Mouse (Mus musculus): ENCODE results near the gene Zik1. TPM values are rescaled to one million over a fixed set of nuclear protein-coding genes. Genes with fewer than 3 reads are reported as not detected.

Gene Zik1
- total RNA-seq (2014; rRNA removed) (0.46 and 0.47 TPM in 2 replicates), polyA plus RNA-seq (2012; rRNA removed) (0.09 and 0.20 TPM in 2 replicates)

GRCm38 (mm10) chr7:10494786-10495521 lies at the start of gene Zik1:
Zik1 (minus strand) TSS chr7:10495394.
- peak; percentile 67 for DNase-seq (ENCODE audit: extremely low read depth, low read depth, low spot score)
- Histone ChIP-seq H3K27ac (replicated peaks; ENCODE audit: insufficient read depth, low read depth, low read length) (no peak within 1 kb of the TSS), H3K9ac (ENCODE audit: low read depth, low read length) (peak within 1 kb of the TSS; percentile 32), H3K27me3 (ENCODE audit: control insufficient read depth, insufficient read depth, low read length) (no peaks in the 10 kb centered on the region), H3K4me3 (ENCODE audit: insufficient read depth, low read depth, low read length) (peak within 1 kb of the TSS; percentile 61), H3K4me1 (ENCODE audit: control insufficient read depth, insufficient read depth, low read length) (no peaks in the 10 kb centered on the region), H3K79me2 (ENCODE audit: control insufficient read depth, insufficient read depth, low read length) (no peaks in the 10 kb centered on the region), H3K36me3 (ENCODE audit: control insufficient read depth, insufficient read depth, low read length) (peaks cover 8% of the 10 kb centered on the region; the same call in 1 of the 2 replicates)
- TF ChIP-seq CTCF (IDR thresholded peaks at IDR 0.05; ENCODE audit: low read depth, low read length) (no peak), POLR2A (IDR thresholded peaks at IDR 0.05; ENCODE audit: extremely low read depth, insufficient read depth, low read length) (no peak)
- 2% methylated on average over 33 of the region's 33 CpGs for whole genome bisulfite sequencing

DNA sequence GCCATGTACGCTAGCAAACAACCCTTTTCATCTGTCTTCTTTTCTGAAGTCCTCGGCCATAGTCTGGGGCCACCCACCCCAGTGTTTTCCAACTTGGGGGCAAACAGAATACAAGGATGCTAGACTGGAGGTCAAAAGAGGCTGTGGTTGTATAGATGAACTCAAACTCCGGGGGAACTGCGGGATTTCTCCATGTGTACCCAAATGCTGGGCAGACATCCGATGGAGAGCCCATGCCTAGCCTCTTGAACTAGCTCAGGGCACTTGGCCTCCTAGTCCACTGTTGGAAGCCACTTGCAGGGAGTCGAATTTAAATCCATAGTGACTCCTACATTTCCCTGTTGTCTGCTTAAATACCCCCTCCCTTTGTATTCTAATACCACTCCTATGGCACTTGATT lies 384 bp upstream of the Zik1 start:
- 31% methylated on average over 6 of the region's 6 CpGs for WGBS
- Histone ChIP-seq H3K9ac (ENCODE audit: low read depth, low read length) (no peak overlapping the region), H3K4me1 (ENCODE audit: control insufficient read depth, insufficient read depth, low read length) (no peaks in the 10 kb centered on the region), H3K79me2 (ENCODE audit: control insufficient read depth, insufficient read depth, low read length) (no peaks in the 10 kb centered on the region), H3K27me3 (ENCODE audit: control insufficient read depth, insufficient read depth, low read length) (no peaks in the 10 kb centered on the region), H3K36me3 (ENCODE audit: control insufficient read depth, insufficient read depth, low read length) (peaks cover 4% of the 10 kb centered on the region; the same call in 1 of the 2 replicates), H3K27ac (replicated peaks; ENCODE audit: insufficient read depth, low read depth, low read length) (no peak overlapping the region), H3K4me3 (ENCODE audit: insufficient read depth, low read depth, low read length) (no peak overlapping the region)
- DNase-seq (ENCODE audit: extremely low read depth, low read depth, low spot score), result no peak
- TF ChIP-seq CTCF (IDR thresholded peaks at IDR 0.05; ENCODE audit: low read depth, low read length) (no peak), POLR2A (IDR thresholded peaks at IDR 0.05; ENCODE audit: extremely low read depth, insufficient read depth, low read length) (no peak)

DNA sequence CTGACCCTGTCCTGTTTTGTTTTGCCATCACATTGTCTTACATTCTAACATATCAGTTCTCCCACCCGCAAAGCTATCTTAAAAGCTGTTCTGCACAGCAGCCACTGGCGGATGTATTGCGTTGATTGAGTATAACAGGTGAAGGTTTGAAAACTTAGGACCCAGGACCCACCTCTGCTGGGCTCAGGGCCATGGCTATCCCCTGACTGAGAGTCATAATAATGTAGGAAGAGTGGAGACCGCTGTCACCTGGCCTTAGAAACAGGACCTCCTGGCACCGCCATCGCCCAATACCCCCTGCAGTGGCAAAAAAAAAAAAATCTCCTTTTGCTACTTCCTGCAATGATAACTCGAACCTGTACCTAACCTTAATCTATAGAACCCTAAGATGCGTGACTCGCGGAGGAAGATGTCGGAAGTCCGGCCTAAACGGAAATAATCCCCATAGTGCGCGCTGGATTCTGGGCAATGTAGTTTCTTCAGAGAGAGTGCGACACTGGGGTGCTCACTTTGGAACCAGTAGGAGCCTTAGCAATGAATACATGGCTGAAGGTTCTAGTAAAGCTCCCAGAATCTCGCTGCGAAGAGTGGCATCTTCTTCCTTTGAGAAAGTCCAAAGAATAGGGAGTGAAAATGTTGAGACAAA lies 14.5 kb downstream of the Zik1 start:
- no peaks in the 10 kb centered on the region for H3K4me1 ChIP-seq (ENCODE audit: control insufficient read depth, insufficient read depth, low read length)
- WGBS, result 63% methylated on average over 18 of the region's 18 CpGs

DNA sequence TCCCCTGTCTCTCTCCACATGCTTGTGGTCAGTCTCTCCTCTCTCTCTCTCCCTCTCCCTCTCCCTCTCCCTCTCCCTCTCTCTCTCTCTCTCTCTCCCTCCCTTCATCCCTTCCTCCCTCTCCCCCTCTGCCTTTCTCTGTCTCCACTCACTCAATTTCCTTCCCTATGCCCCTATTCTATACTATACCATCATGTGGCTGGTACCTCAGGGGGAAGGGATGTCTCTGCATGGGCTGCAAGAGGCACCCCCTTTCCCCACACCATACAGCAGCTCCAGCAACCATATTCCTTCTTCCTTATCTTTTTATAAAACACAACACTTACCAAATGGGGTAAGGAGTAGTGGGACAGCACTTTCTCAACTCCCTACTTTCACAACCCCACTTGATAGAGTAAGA lies 15.4 kb downstream of the Zik1 start:
- H3K79me2 ChIP-seq (ENCODE audit: control insufficient read depth, insufficient read depth, low read length), result no peaks in the 10 kb centered on the region
- H3K4me1 ChIP-seq (ENCODE audit: control insufficient read depth, insufficient read depth, low read length), result no peaks in the 10 kb centered on the region
- no peak overlapping the region for H3K9ac ChIP-seq (ENCODE audit: low read depth, low read length)
- TF ChIP-seq POLR2A (IDR thresholded peaks at IDR 0.05; ENCODE audit: extremely low read depth, insufficient read depth, low read length) (no peak), CTCF (IDR thresholded peaks at IDR 0.05; ENCODE audit: low read depth, low read length) (no peak)
- H3K4me3 ChIP-seq (ENCODE audit: insufficient read depth, low read depth, low read length), result no peak overlapping the region
- no peak overlapping the region for H3K27ac ChIP-seq (replicated peaks; ENCODE audit: insufficient read depth, low read depth, low read length)
- no peaks in the 10 kb centered on the region for H3K27me3 ChIP-seq (ENCODE audit: control insufficient read depth, insufficient read depth, low read length)
- DNase-seq (ENCODE audit: extremely low read depth, low read depth, low spot score), result no peak
- no peaks in the 10 kb centered on the region for H3K36me3 ChIP-seq (ENCODE audit: control insufficient read depth, insufficient read depth, low read length)

More for the DNA sequence above, 14.5 kb downstream of the Zik1 start:
- no peaks in the 10 kb centered on the region for H3K36me3 ChIP-seq (ENCODE audit: control insufficient read depth, insufficient read depth, low read length)
- no peaks in the 10 kb centered on the region for H3K27me3 ChIP-seq (ENCODE audit: control insufficient read depth, insufficient read depth, low read length)
- H3K9ac ChIP-seq (ENCODE audit: low read depth, low read length), result no peak overlapping the region
- H3K79me2 ChIP-seq (ENCODE audit: control insufficient read depth, insufficient read depth, low read length), result no peaks in the 10 kb centered on the region
- TF ChIP-seq CTCF (IDR thresholded peaks at IDR 0.05; ENCODE audit: low read depth, low read length), result no peak
- no peak for TF ChIP-seq POLR2A (IDR thresholded peaks at IDR 0.05; ENCODE audit: extremely low read depth, insufficient read depth, low read length)
- no peak for DNase-seq (ENCODE audit: extremely low read depth, low read depth, low spot score)
- H3K27ac ChIP-seq (replicated peaks; ENCODE audit: insufficient read depth, low read depth, low read length), result no peak overlapping the region
- H3K4me3 ChIP-seq (ENCODE audit: insufficient read depth, low read depth, low read length), result no peak overlapping the region

- Histone ChIP-seq H3K9ac (ENCODE audit: low read depth, low read length) (no peak overlapping the region), H3K27ac (replicated peaks; ENCODE audit: insufficient read depth, low read depth, low read length) (no peak overlapping the region), H3K36me3 (ENCODE audit: control insufficient read depth, insufficient read depth, low read length) (no peaks in the 10 kb centered on the region), H3K4me3 (ENCODE audit: insufficient read depth, low read depth, low read length) (no peak overlapping the region), H3K27me3 (ENCODE audit: control insufficient read depth, insufficient read depth, low read length) (no peaks in the 10 kb centered on the region), H3K4me1 (ENCODE audit: control insufficient read depth, insufficient read depth, low read length) (no peaks in the 10 kb centered on the region), H3K79me2 (ENCODE audit: control insufficient read depth, insufficient read depth, low read length) (no peaks in the 10 kb centered on the region)
- DNase-seq (ENCODE audit: extremely low read depth, low read depth, low spot score), result no peak
- WGBS, result 62% methylated on average over 3 of the region's 3 CpGs
- TF ChIP-seq CTCF (IDR thresholded peaks at IDR 0.05; ENCODE audit: low read depth, low read length), result no peak
- TF ChIP-seq POLR2A (IDR thresholded peaks at IDR 0.05; ENCODE audit: extremely low read depth, insufficient read depth, low read length), result no peak
These were observed 37.0 kb downstream of the Zik1 start for GRCm38 (mm10) chr7:10458166-10458565.

- Histone ChIP-seq H3K4me1 (ENCODE audit: control insufficient read depth, insufficient read depth, low read length) (no peaks in the 10 kb centered on the region), H3K27me3 (ENCODE audit: control insufficient read depth, insufficient read depth, low read length) (no peaks in the 10 kb centered on the region), H3K27ac (replicated peaks; ENCODE audit: insufficient read depth, low read depth, low read length) (no peak within 1 kb of the TSS), H3K36me3 (ENCODE audit: control insufficient read depth, insufficient read depth, low read length) (no peaks in the 10 kb centered on the region), H3K4me3 (ENCODE audit: insufficient read depth, low read depth, low read length) (no peak within 1 kb of the TSS), H3K9ac (ENCODE audit: low read depth, low read length) (no peak within 1 kb of the TSS), H3K79me2 (ENCODE audit: control insufficient read depth, insufficient read depth, low read length) (no peaks in the 10 kb centered on the region)
- TF ChIP-seq CTCF (IDR thresholded peaks at IDR 0.05; ENCODE audit: low read depth, low read length) (no peak), POLR2A (IDR thresholded peaks at IDR 0.05; ENCODE audit: extremely low read depth, insufficient read depth, low read length) (no peak)
- DNase-seq (ENCODE audit: extremely low read depth, low read depth, low spot score), result no peak
These were observed 52.2 kb downstream of the Zik1 start, which contains the start of gene Vmn1r67 for GRCm38 (mm10) chr7:10443031-10443430. Vmn1r67 (plus strand) TSS chr7:10443331.

Other genes with a start within 250 kb of the Zik1 start
- not detected in 2 replicates for gene Vmn1r66, start 217.4 kb downstream of the Zik1 start, total RNA-seq (2014; rRNA removed)
- not detected in 2 replicates for gene Vmn1r66, start 217.4 kb downstream of the Zik1 start, polyA plus RNA-seq (2012; rRNA removed)
- not detected in 2 replicates for gene Vmn1r67, start 52.1 kb downstream of the Zik1 start, total RNA-seq (2014; rRNA removed)
- gene Vmn1r67, start 52.1 kb downstream of the Zik1 start, polyA plus RNA-seq (2012; rRNA removed), result not detected in 2 replicates
- gene Vmn1r68, start 63.1 kb upstream of the Zik1 start, total RNA-seq (2014; rRNA removed), result not detected in 2 replicates
- not detected in 2 replicates for gene Vmn1r68, start 63.1 kb upstream of the Zik1 start, polyA plus RNA-seq (2012; rRNA removed)
- not detected in 2 replicates for gene Vmn1r69, start 118.3 kb upstream of the Zik1 start, total RNA-seq (2014; rRNA removed)
- not detected in 2 replicates for gene Vmn1r69, start 118.3 kb upstream of the Zik1 start, polyA plus RNA-seq (2012; rRNA removed)
- gene Vmn1r70, start 136.1 kb upstream of the Zik1 start, total RNA-seq (2014; rRNA removed), result not detected in 2 replicates
- gene Vmn1r70, start 136.1 kb upstream of the Zik1 start, polyA plus RNA-seq (2012; rRNA removed), result not detected in 2 replicates
- gene Nlrp4b, start 192.4 kb upstream of the Zik1 start, total RNA-seq (2014; rRNA removed), result not detected in 2 replicates
- gene Nlrp4b, start 192.4 kb upstream of the Zik1 start, polyA plus RNA-seq (2012; rRNA removed), result not detected in 2 replicates